8 mouse cellular contexts compared by ENCODE assay signal in the genomic region with DNA sequence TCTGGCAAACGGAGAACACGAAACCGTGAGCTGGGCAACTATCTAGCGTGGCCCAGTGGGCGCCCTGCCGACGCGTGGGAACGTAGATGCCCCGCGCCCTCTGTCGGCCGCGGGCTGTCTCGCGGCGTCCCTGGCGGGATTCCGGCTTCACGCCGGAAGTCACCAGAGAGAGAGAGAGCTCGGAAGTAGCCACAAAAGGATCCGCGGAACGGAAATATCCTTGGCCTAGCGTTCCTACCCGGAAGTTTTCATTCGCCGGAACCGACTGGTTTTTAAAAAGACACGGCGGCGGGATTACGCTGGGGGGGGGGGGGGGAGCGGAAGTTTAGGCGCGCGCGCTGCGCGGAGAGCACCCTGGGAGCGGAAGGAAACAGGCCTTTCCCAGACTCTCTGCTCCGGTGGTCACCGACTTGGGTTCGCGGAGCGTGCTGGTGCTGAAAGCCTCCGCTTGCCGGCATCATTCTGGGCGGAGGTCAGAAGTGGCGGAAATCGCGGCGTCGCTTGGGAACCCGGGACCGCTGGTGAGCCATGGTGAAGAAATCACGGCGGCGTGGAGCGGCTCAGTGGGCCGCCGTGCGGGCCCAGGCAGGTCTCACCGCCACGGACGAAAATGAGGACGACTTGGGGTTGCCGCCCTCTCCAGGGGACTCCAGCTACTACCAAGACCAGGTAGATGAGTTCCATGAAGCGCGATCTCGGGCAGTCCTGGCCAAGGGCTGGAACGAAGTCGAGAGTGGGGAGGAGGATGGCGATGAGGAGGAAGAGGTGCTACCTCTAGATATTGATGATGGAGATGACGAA. TPM values are rescaled to one million over a fixed set of nuclear protein-coding genes. Genes with fewer than 3 reads are reported as not detected.
DNase-seq lines count a peak whose midpoint lies in the region; ATAC-seq and TF ChIP-seq lines count a peak whose summit lies in the region.

Utp3 (plus strand) TSS at position 377 of the 801 bp plus-strand sequence.

- TF ChIP-seq POLR2A in bone marrow macrophage, adult 2 months (IDR thresholded peaks at IDR 0.05; ENCODE audit: borderline replicate concordance, low read depth, low read length), result no peak
- TF ChIP-seq POLR2A in embryonic fibroblast, embryonic 13.5 days (IDR thresholded peaks at IDR 0.05; ENCODE audit: low read depth, low read length), result peak; percentile 91

- H3K4me3 ChIP-seq in bone marrow macrophage, adult 2 months (ENCODE audit: insufficient read depth, low read length), result peak within 1 kb of the TSS; percentile 94
- H3K4me3 ChIP-seq in embryonic fibroblast, embryonic 13.5 days (ENCODE audit: insufficient read depth, low read length), result peak within 1 kb of the TSS; percentile 72
- H3K4me3 ChIP-seq in kidney, embryonic 14.5 days (ENCODE audit: low read length), result peak within 1 kb of the TSS; percentile 90
- peak within 1 kb of the TSS; percentile 83 for H3K4me3 ChIP-seq in limb, embryonic 15.5 days

- under 1% methylated on average over 72 of the region's 76 CpGs for WGBS in kidney, embryonic 14.5 days
- WGBS in limb, embryonic 15.5 days, result under 1% methylated on average over 76 of the region's 76 CpGs

- H3K4me1 ChIP-seq in bone marrow macrophage, adult 2 months (ENCODE audit: control insufficient read depth, insufficient read depth, low read length), result peaks cover 20% of the 10 kb centered on the region
- H3K4me1 ChIP-seq in embryonic fibroblast, embryonic 13.5 days (ENCODE audit: control insufficient read depth, insufficient read depth, low read length), result no peaks in the 10 kb centered on the region
- peaks cover 11% of the 10 kb centered on the region; the same call in 1 of the 2 replicates for H3K4me1 ChIP-seq in kidney, embryonic 14.5 days (ENCODE audit: control insufficient read depth, insufficient read depth, low read length)
- H3K4me1 ChIP-seq in limb, embryonic 15.5 days, result peaks cover 15% of the 10 kb centered on the region

- peak; percentile 96 for ATAC-seq in kidney, embryonic 14.5 days (ENCODE audit: low FRiP score, low TSS enrichment)
- peak; percentile 93 for ATAC-seq in limb, embryonic 15.5 days (ENCODE audit: insufficient number of reproducible peaks, low FRiP score, low TSS enrichment, low read depth)

- H3K9me3 ChIP-seq in kidney, embryonic 14.5 days (ENCODE audit: control insufficient read depth, low read length), result no peaks in the 10 kb centered on the region
- no peaks in the 10 kb centered on the region for H3K9me3 ChIP-seq in limb, embryonic 15.5 days

- H3K9ac ChIP-seq in kidney, embryonic 14.5 days (ENCODE audit: low read depth, low read length), result peak within 1 kb of the TSS; percentile 92
- H3K9ac ChIP-seq in limb, embryonic 15.5 days, result peak within 1 kb of the TSS; percentile 88

- peak; percentile 100 for DNase-seq in A20 (ENCODE audit: low read depth, low spot score)
- DNase-seq in heart, adult 9 months (ENCODE audit: low spot score in 2 of 2), result peak; percentile 87 to 95
- peak; percentile 80 to 89 for DNase-seq in monocyte, adult 2 months (ENCODE audit: low read depth in 1 of 2, low spot score in 2 of 2)
- peak; percentile 90 to 94 for DNase-seq in spleen, postnatal 36 days (ENCODE audit: low spot score in 2 of 2)

- peak within 1 kb of the TSS; percentile 97 for H3K27ac ChIP-seq in bone marrow macrophage, adult 2 months (ENCODE audit: insufficient read depth, low read depth, low read length)
- H3K27ac ChIP-seq in embryonic fibroblast, embryonic 13.5 days (ENCODE audit: insufficient read depth, low read length), result peak within 1 kb of the TSS; percentile 87
- peak within 1 kb of the TSS; percentile 94 for H3K27ac ChIP-seq in kidney, embryonic 14.5 days (ENCODE audit: low read depth, low read length)
- H3K27ac ChIP-seq in limb, embryonic 15.5 days, result peak within 1 kb of the TSS; percentile 93

- peak within 1 kb of the TSS; percentile 83 for H3K4me2 ChIP-seq in kidney, embryonic 14.5 days (replicated peaks; ENCODE audit: low read depth, low read length)
- peak within 1 kb of the TSS; percentile 89 for H3K4me2 ChIP-seq in limb, embryonic 15.5 days

- H3K27me3 ChIP-seq in kidney, embryonic 14.5 days (ENCODE audit: control insufficient read depth, insufficient read depth, low read length), result no peaks in the 10 kb centered on the region
- H3K27me3 ChIP-seq in limb, embryonic 15.5 days, result no peaks in the 10 kb centered on the region

- H3K36me3 ChIP-seq in kidney, embryonic 14.5 days (ENCODE audit: control insufficient read depth, insufficient read depth, low read length), result no peaks in the 10 kb centered on the region
- H3K36me3 ChIP-seq in limb, embryonic 15.5 days, result 0 out of 2 replicates have a peak, but pooled peaks cover 2% of the 10 kb centered on the region

- peak; percentile 55 for TF ChIP-seq CTCF in bone marrow macrophage, adult 2 months (IDR thresholded peaks at IDR 0.05; ENCODE audit: low read depth, low read length)
- peak; percentile 71 for TF ChIP-seq CTCF in embryonic fibroblast, embryonic 13.5 days (IDR thresholded peaks at IDR 0.05; ENCODE audit: borderline replicate concordance, insufficient read depth, low read length)

RNA-seq across cellular contexts. Expression of gene Utp3, which starts in this region (rescaled TPM):
- polyA plus RNA-seq in bone marrow macrophage, adult 2 months (2012; ENCODE audit: insufficient read depth, insufficient read length, missing spikeins), result 87.5 and 105 TPM in 2 replicates
- polyA plus RNA-seq in embryonic fibroblast, embryonic 13.5 days (2011; ENCODE audit: insufficient read length, low read depth, missing spikeins), result 53.0 and 55.2 TPM in 2 replicates
- polyA plus RNA-seq in kidney, embryonic 14.5 days (2014; fragmentation: Nextera tagmentation; extraction: Ambion mirVana), result 73.4 and 88.8 TPM in 2 replicates
- polyA plus RNA-seq in limb, embryonic 15.5 days (2015; fragmentation: Nextera tagmentation; extraction: Ambion mirVana), result 68.7 and 71.3 TPM in 2 replicates

Comparison
In these comparisons a context has a peak if more than half of its experiments do, and no peak if none do; other contexts are left out.
1. Peak in every context shown above with its lines: DNase-seq, ATAC-seq, H3K4me3 ChIP-seq and H3K27ac ChIP-seq.